Mouse (Mus musculus): ENCODE measurements around the gene Lrriq1. TPM values are rescaled to one million over a fixed set of nuclear protein-coding genes. Genes with fewer than 3 reads are reported as not detected.

Gene Lrriq1
- not detected for total RNA-seq (2023)

GRCm38 (mm10) chr10:103235707-103236459 lies at the start of gene Lrriq1:
TSS of gene Lrriq1 (minus strand) at chr10:103236322.

GRCm38 (mm10) chr10:103029730-103030490 lies 206.2 kb downstream of the Lrriq1 start, which contains the start of gene Alx1:
TSS of gene Alx1 (minus strand) at chr10:103030215.

Other genes starting within 250 kb of the Lrriq1 start
- gene Alx1, start 206.1 kb downstream of the Lrriq1 start, total RNA-seq (2023): not detected
- gene Slc6a15, start 131.5 kb upstream of the Lrriq1 start, total RNA-seq (2023): not detected